Mouse (Mus musculus): Measurements from ENCODE around the gene Gm20696. TPM values are rescaled to one million over a fixed set of nuclear protein-coding genes. Genes with fewer than 3 reads are reported as not detected.

Gm20696 gene
- polyA plus RNA-seq, 1 experiment from 2014 or later: 2.3 TPM

- no peak overlapping the region for H3K9ac ChIP-seq (ENCODE audit: low read length)
- H3K36me3 ChIP-seq (ENCODE audit: control insufficient read depth, insufficient read depth): peaks cover 5% of the 10 kb centered on the region
- no peaks in the 10 kb centered on the region for H3K9me3 ChIP-seq (replicated peaks; ENCODE audit: control insufficient read depth, low read length)
- ATAC-seq (replicated peaks; ENCODE audit: extremely low read depth, insufficient read depth, low FRiP score): no peak
- no peak overlapping the region for H3K27ac ChIP-seq (ENCODE audit: low read length)
- peaks cover 17% of the 10 kb centered on the region for H3K4me1 ChIP-seq (ENCODE audit: control insufficient read depth, insufficient read depth, low read length)
- WGBS: 86% methylated on average over 12 of the region's 12 CpGs
- no peaks in the 10 kb centered on the region for H3K27me3 ChIP-seq (ENCODE audit: control insufficient read depth, insufficient read depth, low read length)
- no peak overlapping the region for H3K4me2 ChIP-seq (ENCODE audit: low read depth, low read length)
- no peak overlapping the region for H3K4me3 ChIP-seq (ENCODE audit: low read length)
These were observed 219.7 kb downstream of the Gm20696 start for GRCm38 (mm10) chr6:99446801-99447415.

- no peak overlapping the region for H3K4me2 ChIP-seq (ENCODE audit: low read depth, low read length)
- no peak overlapping the region for H3K27ac ChIP-seq (ENCODE audit: low read length)
- H3K4me3 ChIP-seq (ENCODE audit: low read length): no peak overlapping the region
- 56% methylated on average over 5 of the region's 5 CpGs for WGBS
- H3K27me3 ChIP-seq (ENCODE audit: control insufficient read depth, insufficient read depth, low read length): no peaks in the 10 kb centered on the region
- no peak for ATAC-seq (replicated peaks; ENCODE audit: extremely low read depth, insufficient read depth, low FRiP score)
- no peaks in the 10 kb centered on the region for H3K9me3 ChIP-seq (replicated peaks; ENCODE audit: control insufficient read depth, low read length)
- peaks cover 26% of the 10 kb centered on the region for H3K4me1 ChIP-seq (ENCODE audit: control insufficient read depth, insufficient read depth, low read length)
- peaks cover 5% of the 10 kb centered on the region for H3K36me3 ChIP-seq (ENCODE audit: control insufficient read depth, insufficient read depth)
- H3K9ac ChIP-seq (ENCODE audit: low read length): no peak overlapping the region
These were observed 223.1 kb downstream of the Gm20696 start for GRCm38 (mm10) chr6:99443460-99443859.

GRCm38 (mm10) chr6:99441100-99441499 is 225.5 kb downstream of the Gm20696 start:
- no peak overlapping the region for H3K9ac ChIP-seq (ENCODE audit: low read length)
- no peak overlapping the region for H3K4me3 ChIP-seq (ENCODE audit: low read length)
- H3K27me3 ChIP-seq (ENCODE audit: control insufficient read depth, insufficient read depth, low read length): no peaks in the 10 kb centered on the region
- no peaks in the 10 kb centered on the region for H3K36me3 ChIP-seq (ENCODE audit: control insufficient read depth, insufficient read depth)
- 70% methylated on average over 7 of the region's 7 CpGs for WGBS
- H3K4me2 ChIP-seq (ENCODE audit: low read depth, low read length): no peak overlapping the region
- no peak for ATAC-seq (replicated peaks; ENCODE audit: extremely low read depth, insufficient read depth, low FRiP score)
- H3K9me3 ChIP-seq (replicated peaks; ENCODE audit: control insufficient read depth, low read length): no peaks in the 10 kb centered on the region
- H3K4me1 ChIP-seq (ENCODE audit: control insufficient read depth, insufficient read depth, low read length): peaks cover 24% of the 10 kb centered on the region
- no peak overlapping the region for H3K27ac ChIP-seq (ENCODE audit: low read length)

GRCm38 (mm10) chr6:99440606-99441005 is 226.0 kb downstream of the Gm20696 start:
- peaks cover 24% of the 10 kb centered on the region for H3K4me1 ChIP-seq (ENCODE audit: control insufficient read depth, insufficient read depth, low read length)
- no peak overlapping the region for H3K4me3 ChIP-seq (ENCODE audit: low read length)
- WGBS: 92% methylated on average over 2 of the region's 2 CpGs
- no peak overlapping the region for H3K4me2 ChIP-seq (ENCODE audit: low read depth, low read length)
- peak overlapping the region; percentile 74 for H3K27ac ChIP-seq (ENCODE audit: low read length)
- no peaks in the 10 kb centered on the region for H3K27me3 ChIP-seq (ENCODE audit: control insufficient read depth, insufficient read depth, low read length)
- ATAC-seq (replicated peaks; ENCODE audit: extremely low read depth, insufficient read depth, low FRiP score): no peak
- no peaks in the 10 kb centered on the region for H3K9me3 ChIP-seq (replicated peaks; ENCODE audit: control insufficient read depth, low read length)
- H3K36me3 ChIP-seq (ENCODE audit: control insufficient read depth, insufficient read depth): no peaks in the 10 kb centered on the region
- H3K9ac ChIP-seq (ENCODE audit: low read length): no peak overlapping the region

- 14% methylated on average over 9 of the region's 9 CpGs for WGBS
- no peaks in the 10 kb centered on the region for H3K27me3 ChIP-seq (ENCODE audit: control insufficient read depth, insufficient read depth, low read length)
- H3K9me3 ChIP-seq (replicated peaks; ENCODE audit: control insufficient read depth, low read length): no peaks in the 10 kb centered on the region
- H3K36me3 ChIP-seq (ENCODE audit: control insufficient read depth, insufficient read depth): peaks cover 2% of the 10 kb centered on the region; the same call in 1 of the 2 replicates
- peak overlapping the region; percentile 43 for H3K4me2 ChIP-seq (ENCODE audit: low read depth, low read length)
- H3K4me1 ChIP-seq (ENCODE audit: control insufficient read depth, insufficient read depth, low read length): peaks cover 24% of the 10 kb centered on the region
- peak overlapping the region; percentile 74 for H3K27ac ChIP-seq (ENCODE audit: low read length)
- peak overlapping the region; percentile 51 for H3K9ac ChIP-seq (ENCODE audit: low read length)
- ATAC-seq (replicated peaks; ENCODE audit: extremely low read depth, insufficient read depth, low FRiP score): peak; percentile 71
- no peak overlapping the region for H3K4me3 ChIP-seq (ENCODE audit: low read length)
These were observed 226.7 kb downstream of the Gm20696 start for GRCm38 (mm10) chr6:99439878-99440361.

DNA sequence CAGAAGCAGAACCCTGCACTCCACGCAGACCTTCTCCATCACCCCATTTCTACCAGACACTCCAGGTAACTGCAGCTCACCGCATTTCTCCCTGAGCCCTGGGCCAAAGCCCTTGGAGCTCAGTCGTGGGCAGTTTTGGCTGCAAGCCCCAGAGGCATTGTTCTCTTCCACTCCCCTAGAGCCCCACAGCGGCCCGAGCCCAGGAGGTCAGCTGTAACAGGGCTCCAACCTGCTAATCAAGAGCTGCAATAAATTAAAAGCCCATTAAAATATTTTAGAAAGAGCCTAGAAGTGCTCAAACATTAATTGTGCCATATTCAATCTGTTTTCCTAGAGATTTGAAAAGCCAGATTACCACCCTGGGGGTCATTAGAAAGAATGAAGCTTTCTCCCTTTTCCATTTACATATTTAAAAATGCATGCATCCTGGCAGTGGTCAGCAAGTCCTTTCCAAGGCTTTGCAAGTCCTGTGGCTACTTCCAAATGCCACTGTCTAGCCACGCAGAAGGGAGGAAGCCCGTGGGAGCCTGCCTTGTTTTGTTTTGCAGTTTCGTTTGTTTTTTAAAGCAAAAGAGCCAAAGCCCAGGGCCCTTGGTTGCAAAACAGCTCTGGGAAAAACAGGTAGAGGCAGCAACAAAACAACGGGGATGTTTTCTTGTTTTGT is 227.3 kb downstream of the Gm20696 start:
- peak overlapping the region; percentile 74 for H3K27ac ChIP-seq (ENCODE audit: low read length)
- H3K36me3 ChIP-seq (ENCODE audit: control insufficient read depth, insufficient read depth): peaks cover 7% of the 10 kb centered on the region
- WGBS: 33% methylated on average over 9 of the region's 9 CpGs
- no peaks in the 10 kb centered on the region for H3K9me3 ChIP-seq (replicated peaks; ENCODE audit: control insufficient read depth, low read length)
- peak overlapping the region; percentile 51 for H3K9ac ChIP-seq (ENCODE audit: low read length)
- no peak for ATAC-seq (replicated peaks; ENCODE audit: extremely low read depth, insufficient read depth, low FRiP score)
- H3K27me3 ChIP-seq (ENCODE audit: control insufficient read depth, insufficient read depth, low read length): no peaks in the 10 kb centered on the region
- H3K4me1 ChIP-seq (ENCODE audit: control insufficient read depth, insufficient read depth, low read length): peaks cover 24% of the 10 kb centered on the region
- H3K4me3 ChIP-seq (ENCODE audit: low read length): no peak overlapping the region
- peak overlapping the region; percentile 43 for H3K4me2 ChIP-seq (ENCODE audit: low read depth, low read length)

DNA sequence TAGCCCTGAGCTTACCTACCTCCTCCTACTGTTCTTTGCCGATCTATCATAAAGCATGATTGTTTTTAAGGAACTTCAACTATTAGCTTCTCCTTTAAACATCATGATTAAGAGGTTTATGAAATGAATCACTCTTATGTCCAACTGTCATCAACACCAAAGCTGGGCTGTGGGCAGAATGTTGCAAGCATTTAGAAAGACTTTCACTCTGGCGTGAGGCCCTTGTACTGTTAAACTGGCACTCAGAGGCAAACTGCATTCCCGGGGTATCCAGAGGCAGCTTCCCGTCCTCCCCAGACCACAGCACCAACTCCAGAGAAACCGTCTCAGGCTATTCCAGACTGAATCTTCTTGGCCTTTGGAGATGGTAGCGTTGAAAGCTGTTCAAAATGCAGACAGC is 230.2 kb downstream of the Gm20696 start:
- no peak overlapping the region for H3K27ac ChIP-seq (ENCODE audit: low read length)
- H3K36me3 ChIP-seq (ENCODE audit: control insufficient read depth, insufficient read depth): peaks cover 13% of the 10 kb centered on the region
- no peak overlapping the region for H3K9ac ChIP-seq (ENCODE audit: low read length)
- no peak overlapping the region for H3K4me3 ChIP-seq (ENCODE audit: low read length)
- no peaks in the 10 kb centered on the region for H3K9me3 ChIP-seq (replicated peaks; ENCODE audit: control insufficient read depth, low read length)
- 69% methylated on average over 6 of the region's 6 CpGs for WGBS
- H3K4me2 ChIP-seq (ENCODE audit: low read depth, low read length): no peak overlapping the region
- H3K27me3 ChIP-seq (ENCODE audit: control insufficient read depth, insufficient read depth, low read length): no peaks in the 10 kb centered on the region
- no peak for ATAC-seq (replicated peaks; ENCODE audit: extremely low read depth, insufficient read depth, low FRiP score)
- peaks cover 24% of the 10 kb centered on the region for H3K4me1 ChIP-seq (ENCODE audit: control insufficient read depth, insufficient read depth, low read length)

GRCm38 (mm10) chr6:99435140-99435539 is 231.5 kb downstream of the Gm20696 start:
- H3K4me3 ChIP-seq (ENCODE audit: low read length): no peak overlapping the region
- peaks cover 13% of the 10 kb centered on the region for H3K36me3 ChIP-seq (ENCODE audit: control insufficient read depth, insufficient read depth)
- 93% methylated on average over 10 of the region's 10 CpGs for WGBS
- H3K27ac ChIP-seq (ENCODE audit: low read length): no peak overlapping the region
- no peak overlapping the region for H3K9ac ChIP-seq (ENCODE audit: low read length)
- no peak for ATAC-seq (replicated peaks; ENCODE audit: extremely low read depth, insufficient read depth, low FRiP score)
- H3K27me3 ChIP-seq (ENCODE audit: control insufficient read depth, insufficient read depth, low read length): no peaks in the 10 kb centered on the region
- H3K4me1 ChIP-seq (ENCODE audit: control insufficient read depth, insufficient read depth, low read length): peaks cover 14% of the 10 kb centered on the region
- no peak overlapping the region for H3K4me2 ChIP-seq (ENCODE audit: low read depth, low read length)
- no peaks in the 10 kb centered on the region for H3K9me3 ChIP-seq (replicated peaks; ENCODE audit: control insufficient read depth, low read length)

DNA sequence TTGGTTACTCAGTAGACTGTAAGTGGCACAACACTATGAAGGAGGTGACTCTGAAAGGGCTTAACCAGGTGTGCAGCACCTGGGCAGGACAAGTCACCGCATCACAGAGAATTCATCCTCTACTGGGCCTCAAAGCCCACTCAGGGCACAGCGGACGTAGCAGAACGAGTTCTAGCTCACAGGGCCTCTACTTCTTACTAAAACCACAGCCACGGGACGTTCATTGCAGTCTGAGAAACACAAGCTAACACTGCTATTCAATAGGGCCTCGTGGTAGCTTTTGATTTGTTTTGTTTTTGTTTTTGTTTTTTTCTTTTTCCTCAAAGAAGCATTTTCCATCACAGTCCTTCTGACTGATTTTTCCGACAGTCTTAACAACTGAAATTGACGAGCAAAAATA is 233.6 kb downstream of the Gm20696 start:
- H3K4me3 ChIP-seq (ENCODE audit: low read length): no peak overlapping the region
- no peak overlapping the region for H3K27ac ChIP-seq (ENCODE audit: low read length)
- no peaks in the 10 kb centered on the region for H3K27me3 ChIP-seq (ENCODE audit: control insufficient read depth, insufficient read depth, low read length)
- H3K9me3 ChIP-seq (replicated peaks; ENCODE audit: control insufficient read depth, low read length): no peaks in the 10 kb centered on the region
- 86% methylated on average over 9 of the region's 9 CpGs for WGBS
- H3K36me3 ChIP-seq (ENCODE audit: control insufficient read depth, insufficient read depth): peaks cover 13% of the 10 kb centered on the region
- H3K4me1 ChIP-seq (ENCODE audit: control insufficient read depth, insufficient read depth, low read length): 0 out of 2 replicates have a peak, but pooled peaks cover 3% of the 10 kb centered on the region
- H3K4me2 ChIP-seq (ENCODE audit: low read depth, low read length): no peak overlapping the region
- no peak for ATAC-seq (replicated peaks; ENCODE audit: extremely low read depth, insufficient read depth, low FRiP score)
- H3K9ac ChIP-seq (ENCODE audit: low read length): no peak overlapping the region

Data from heart, embryonic 16.5 days (tissue).